Mouse (Mus musculus): ENCODE data around the gene Has3.

DNA sequence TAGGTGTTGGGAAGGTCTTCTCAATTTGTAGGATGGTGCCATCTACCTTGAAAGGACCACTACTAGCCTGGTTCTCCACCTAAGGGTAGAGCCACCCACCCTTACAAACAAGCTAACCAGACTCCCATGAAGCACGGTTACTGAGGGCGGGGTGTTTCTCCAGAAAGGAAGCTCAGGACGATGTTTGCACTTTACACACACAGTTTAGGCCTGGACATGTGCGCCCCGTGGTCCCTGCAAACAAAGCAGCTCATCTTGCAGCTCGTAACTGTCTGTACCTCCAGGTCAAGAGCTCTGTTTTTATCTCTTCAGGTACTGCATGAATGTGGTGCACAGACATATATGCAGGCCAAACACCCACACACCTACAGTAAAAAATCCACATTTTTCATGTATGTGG lies 36.6 kb downstream of the Has3 start:
- TF ChIP-seq CTCF (IDR thresholded peaks at IDR 0.05; ENCODE audit: low read depth) (no peak), EP300 (optimal IDR thresholded peaks at IDR 0.05) (no peak)

Data from stomach, postnatal 0 days (tissue).